Mouse (Mus musculus): ENCODE measurements around the gene Cers1.

- TF ChIP-seq CTCF (IDR thresholded peaks at IDR 0.05; ENCODE audit: low read depth, low read length) (no peak), GATA1 (IDR thresholded peaks at IDR 0.05; ENCODE audit: borderline replicate concordance, low read length) (no peak)
These were observed 21.6 kb upstream of the Cers1 start for GRCm38 (mm10) chr8:70293988-70294405.

Measured in G1E (cell line).